Mouse (Mus musculus): ENCODE data around the gene Slc8a3. TPM values are rescaled to one million over a fixed set of nuclear protein-coding genes. Genes with fewer than 3 reads are reported as not detected.

Slc8a3 gene
- total RNA-seq, 1 experiment, result 0.09 TPM

GRCm38 (mm10) chr12:81317811-81318210 lies 15.2 kb downstream of the Slc8a3 start:
- no peaks in the 10 kb centered on the region for H3K36me3 ChIP-seq (ENCODE audit: control insufficient read depth, insufficient read depth, low read length, poor library complexity, severe bottlenecking)
- no peaks in the 10 kb centered on the region for H3K9me3 ChIP-seq (ENCODE audit: control insufficient read depth, insufficient read depth, low read depth, low read length)
- TF ChIP-seq ZNF384 (IDR thresholded peaks at IDR 0.05; ENCODE audit: low read depth, low read length) (no peak), HCFC1 (IDR thresholded peaks at IDR 0.05; ENCODE audit: borderline replicate concordance, insufficient read depth, low read length) (no peak), CHD2 (IDR thresholded peaks at IDR 0.05; ENCODE audit: low read depth, low read length) (no peak), ZC3H11A (IDR thresholded peaks at IDR 0.05; ENCODE audit: borderline replicate concordance, low read depth, low read length) (no peak), MAFK (IDR thresholded peaks at IDR 0.05; ENCODE audit: insufficient read depth, low read depth, low read length) (no peak)
- no peak overlapping the region for H3K4me3 ChIP-seq (ENCODE audit: insufficient read depth in 1 of 2, low read depth in 1 of 2, low read length in 2 of 2, poor library complexity in 1 of 2, severe bottlenecking in 1 of 2)
- no peak overlapping the region for H3K9ac ChIP-seq (ENCODE audit: insufficient read depth, low read depth, low read length, poor library complexity, severe bottlenecking)
- DNase-seq (ENCODE audit: low read depth, low spot score), result no peak
- in situ Hi-C loops (cut with MboI; ENCODE audit: low sequenced_read_pairs in 2 of 2, unreplicated experiment in 2 of 2), result no loop called here
- no peaks in the 10 kb centered on the region for H3K4me1 ChIP-seq (ENCODE audit: control insufficient read depth in 2 of 2, insufficient read depth in 2 of 2, low read length in 2 of 2, poor library complexity in 1 of 2)
- H3K27ac ChIP-seq (ENCODE audit: insufficient read depth, low read depth, low read length, poor library complexity, severe bottlenecking), result no peak overlapping the region

- no peak for DNase-seq (ENCODE audit: low read depth, low spot score)
- in situ Hi-C loops (cut with MboI; ENCODE audit: low sequenced_read_pairs in 2 of 2, unreplicated experiment in 2 of 2), result no loop called here
- H3K27ac ChIP-seq (ENCODE audit: insufficient read depth, low read depth, low read length, poor library complexity, severe bottlenecking), result no peak overlapping the region
- H3K36me3 ChIP-seq (ENCODE audit: control insufficient read depth, insufficient read depth, low read length, poor library complexity, severe bottlenecking), result no peaks in the 10 kb centered on the region
- no peak overlapping the region for H3K4me3 ChIP-seq (ENCODE audit: insufficient read depth in 1 of 2, low read depth in 1 of 2, low read length in 2 of 2, poor library complexity in 1 of 2, severe bottlenecking in 1 of 2)
- no peak overlapping the region for H3K9ac ChIP-seq (ENCODE audit: insufficient read depth, low read depth, low read length, poor library complexity, severe bottlenecking)
- H3K9me3 ChIP-seq (ENCODE audit: control insufficient read depth, insufficient read depth, low read depth, low read length), result no peaks in the 10 kb centered on the region
- no peaks in the 10 kb centered on the region for H3K4me1 ChIP-seq (ENCODE audit: control insufficient read depth in 2 of 2, insufficient read depth in 2 of 2, low read length in 2 of 2, poor library complexity in 1 of 2)
- TF ChIP-seq MAFK (IDR thresholded peaks at IDR 0.05; ENCODE audit: insufficient read depth, low read depth, low read length) (no peak), HCFC1 (IDR thresholded peaks at IDR 0.05; ENCODE audit: borderline replicate concordance, insufficient read depth, low read length) (no peak), ZC3H11A (IDR thresholded peaks at IDR 0.05; ENCODE audit: borderline replicate concordance, low read depth, low read length) (no peak), CHD2 (IDR thresholded peaks at IDR 0.05; ENCODE audit: low read depth, low read length) (no peak), ZNF384 (IDR thresholded peaks at IDR 0.05; ENCODE audit: low read depth, low read length) (no peak)
Observed at GRCm38 (mm10) chr12:81315953-81316352, 17.0 kb downstream of the Slc8a3 start.

GRCm38 (mm10) chr12:81303626-81304025 lies 29.4 kb downstream of the Slc8a3 start:
- H3K27ac ChIP-seq (ENCODE audit: insufficient read depth, low read depth, low read length, poor library complexity, severe bottlenecking), result no peak overlapping the region
- no peak for TF ChIP-seq CHD2 (IDR thresholded peaks at IDR 0.05; ENCODE audit: low read depth, low read length)
- TF ChIP-seq ZC3H11A (IDR thresholded peaks at IDR 0.05; ENCODE audit: borderline replicate concordance, low read depth, low read length), result no peak
- no peak for TF ChIP-seq ZNF384 (IDR thresholded peaks at IDR 0.05; ENCODE audit: low read depth, low read length)
- no peak for TF ChIP-seq MAFK (IDR thresholded peaks at IDR 0.05; ENCODE audit: insufficient read depth, low read depth, low read length)
- no peak for TF ChIP-seq HCFC1 (IDR thresholded peaks at IDR 0.05; ENCODE audit: borderline replicate concordance, insufficient read depth, low read length)
- no peaks in the 10 kb centered on the region for H3K4me1 ChIP-seq (ENCODE audit: control insufficient read depth in 2 of 2, insufficient read depth in 2 of 2, low read length in 2 of 2, poor library complexity in 1 of 2)
- no peaks in the 10 kb centered on the region for H3K9me3 ChIP-seq (ENCODE audit: control insufficient read depth, insufficient read depth, low read depth, low read length)
- no peak overlapping the region for H3K4me3 ChIP-seq (ENCODE audit: insufficient read depth in 1 of 2, low read depth in 1 of 2, low read length in 2 of 2, poor library complexity in 1 of 2, severe bottlenecking in 1 of 2)
- H3K9ac ChIP-seq (ENCODE audit: insufficient read depth, low read depth, low read length, poor library complexity, severe bottlenecking), result no peak overlapping the region
- H3K36me3 ChIP-seq (ENCODE audit: control insufficient read depth, insufficient read depth, low read length, poor library complexity, severe bottlenecking), result no peaks in the 10 kb centered on the region
- in situ Hi-C loops (cut with MboI; ENCODE audit: low sequenced_read_pairs in 2 of 2, unreplicated experiment in 2 of 2), result no loop called here
- DNase-seq (ENCODE audit: low read depth, low spot score), result no peak

GRCm38 (mm10) chr12:81294613-81295012 lies 38.4 kb downstream of the Slc8a3 start:
- in situ Hi-C loops (cut with MboI; ENCODE audit: low sequenced_read_pairs in 2 of 2, unreplicated experiment in 2 of 2), result no loop called here
- no peak overlapping the region for H3K27ac ChIP-seq (ENCODE audit: insufficient read depth, low read depth, low read length, poor library complexity, severe bottlenecking)

GRCm38 (mm10) chr12:81278031-81278430 lies 54.9 kb downstream of the Slc8a3 start:
- H3K4me1 ChIP-seq (ENCODE audit: control insufficient read depth in 2 of 2, insufficient read depth in 2 of 2, low read length in 2 of 2, poor library complexity in 1 of 2), result no peaks in the 10 kb centered on the region
- no peak for TF ChIP-seq MAFK (IDR thresholded peaks at IDR 0.05; ENCODE audit: insufficient read depth, low read depth, low read length)
- no peak for TF ChIP-seq CHD2 (IDR thresholded peaks at IDR 0.05; ENCODE audit: low read depth, low read length)
- no peak for TF ChIP-seq ZNF384 (IDR thresholded peaks at IDR 0.05; ENCODE audit: low read depth, low read length)
- TF ChIP-seq ZC3H11A (IDR thresholded peaks at IDR 0.05; ENCODE audit: borderline replicate concordance, low read depth, low read length), result no peak
- TF ChIP-seq HCFC1 (IDR thresholded peaks at IDR 0.05; ENCODE audit: borderline replicate concordance, insufficient read depth, low read length), result no peak
- H3K4me3 ChIP-seq (ENCODE audit: insufficient read depth in 1 of 2, low read depth in 1 of 2, low read length in 2 of 2, poor library complexity in 1 of 2, severe bottlenecking in 1 of 2), result no peak overlapping the region
- H3K36me3 ChIP-seq (ENCODE audit: control insufficient read depth, insufficient read depth, low read length, poor library complexity, severe bottlenecking), result no peaks in the 10 kb centered on the region
- in situ Hi-C loops (cut with MboI; ENCODE audit: low sequenced_read_pairs in 2 of 2, unreplicated experiment in 2 of 2), result no loop called here
- no peak overlapping the region for H3K9ac ChIP-seq (ENCODE audit: insufficient read depth, low read depth, low read length, poor library complexity, severe bottlenecking)
- DNase-seq (ENCODE audit: low read depth, low spot score), result no peak
- H3K27ac ChIP-seq (ENCODE audit: insufficient read depth, low read depth, low read length, poor library complexity, severe bottlenecking), result no peak overlapping the region
- no peaks in the 10 kb centered on the region for H3K9me3 ChIP-seq (ENCODE audit: control insufficient read depth, insufficient read depth, low read depth, low read length)

More at GRCm38 (mm10) chr12:81294613-81295012, 38.4 kb downstream of the Slc8a3 start:
- Histone ChIP-seq H3K4me3 (ENCODE audit: insufficient read depth in 1 of 2, low read depth in 1 of 2, low read length in 2 of 2, poor library complexity in 1 of 2, severe bottlenecking in 1 of 2) (no peak overlapping the region), H3K36me3 (ENCODE audit: control insufficient read depth, insufficient read depth, low read length, poor library complexity, severe bottlenecking) (no peaks in the 10 kb centered on the region), H3K9me3 (ENCODE audit: control insufficient read depth, insufficient read depth, low read depth, low read length) (no peaks in the 10 kb centered on the region), H3K4me1 (ENCODE audit: control insufficient read depth in 2 of 2, insufficient read depth in 2 of 2, low read length in 2 of 2, poor library complexity in 1 of 2) (no peaks in the 10 kb centered on the region), H3K9ac (ENCODE audit: insufficient read depth, low read depth, low read length, poor library complexity, severe bottlenecking) (no peak overlapping the region)
- DNase-seq (ENCODE audit: low read depth, low spot score), result no peak
- no peak for TF ChIP-seq ZC3H11A (IDR thresholded peaks at IDR 0.05; ENCODE audit: borderline replicate concordance, low read depth, low read length)
- TF ChIP-seq CHD2 (IDR thresholded peaks at IDR 0.05; ENCODE audit: low read depth, low read length), result no peak
- TF ChIP-seq HCFC1 (IDR thresholded peaks at IDR 0.05; ENCODE audit: borderline replicate concordance, insufficient read depth, low read length), result no peak
- TF ChIP-seq MAFK (IDR thresholded peaks at IDR 0.05; ENCODE audit: insufficient read depth, low read depth, low read length), result no peak
- TF ChIP-seq ZNF384 (IDR thresholded peaks at IDR 0.05; ENCODE audit: low read depth, low read length), result no peak
